Mouse (Mus musculus) cortical plate, adult 2 months (tissue): ENCODE data around the gene Dagla. TPM values are rescaled to one million over a fixed set of nuclear protein-coding genes. Genes with fewer than 3 reads are reported as not detected.

ENCODE experiments used
- H3K27ac ChIP-seq: fragments of 200-500 bp; 2 replicates; pipeline ENCODE4 v1.5.1; 2012; ENCODE audit warnings: low read length, control low read depth, inconsistent platforms; ENCODE audit not compliant: insufficient read depth
- H3K4me1 ChIP-seq: fragments of 200-500 bp; 2 replicates; pipeline ENCODE4 v1.6.1; 2011; ENCODE audit warnings: low read length; ENCODE audit not compliant: control insufficient read depth, insufficient read depth
- H3K4me3 ChIP-seq: fragments of 200-500 bp; 2 replicates; pipeline ENCODE4 v1.5.1; 2011; ENCODE audit warnings: mild to moderate bottlenecking, low read length, control low read depth; ENCODE audit not compliant: insufficient read depth
- CTCF ChIP-seq: fragments of 200-500 bp; IDR thresholded peaks from 2 replicates; pipeline ENCODE4 v1.5.1; 2011; ENCODE audit warnings: mild to moderate bottlenecking, control low read depth, low read length; ENCODE audit not compliant: insufficient read depth; ENCODE audit errors: extremely low read depth
- POLR2A ChIP-seq: fragments of 200-500 bp; IDR thresholded peaks from 2 replicates; pipeline ENCODE4 v1.6.1; 2011; ENCODE audit warnings: mild to moderate bottlenecking, low read length, control low read depth; ENCODE audit not compliant: insufficient read depth; ENCODE audit errors: extremely low read depth
- polyA plus RNA-seq: library from polyadenylated mRNA; depleted of rRNA; stranded (reverse); fragments of >200 nt; gene quantifications from 2 replicates; pipeline ENCODE4 v1.2.3, GENCODE M21; 2012

The Dagla gene
- polyA plus RNA-seq, 1 experiment, result 69.9 TPM

- TF ChIP-seq CTCF (no peak), POLR2A (no peak)
- Histone ChIP-seq H3K4me1 (peaks cover 36% of the 10 kb centered on the region), H3K27ac (no peak overlapping the region), H3K4me3 (no peak overlapping the region)
Measured at GRCm38 (mm10) chr19:10298268-10298667, 6.4 kb downstream of the Dagla start.

GRCm38 (mm10) chr19:10297041-10297503 lies 7.6 kb downstream of the Dagla start:
- Histone ChIP-seq H3K4me1 (peaks cover 33% of the 10 kb centered on the region), H3K27ac (peak overlapping the region; percentile 6), H3K4me3 (no peak overlapping the region)
- TF ChIP-seq POLR2A (no peak), CTCF (no peak)

DNA sequence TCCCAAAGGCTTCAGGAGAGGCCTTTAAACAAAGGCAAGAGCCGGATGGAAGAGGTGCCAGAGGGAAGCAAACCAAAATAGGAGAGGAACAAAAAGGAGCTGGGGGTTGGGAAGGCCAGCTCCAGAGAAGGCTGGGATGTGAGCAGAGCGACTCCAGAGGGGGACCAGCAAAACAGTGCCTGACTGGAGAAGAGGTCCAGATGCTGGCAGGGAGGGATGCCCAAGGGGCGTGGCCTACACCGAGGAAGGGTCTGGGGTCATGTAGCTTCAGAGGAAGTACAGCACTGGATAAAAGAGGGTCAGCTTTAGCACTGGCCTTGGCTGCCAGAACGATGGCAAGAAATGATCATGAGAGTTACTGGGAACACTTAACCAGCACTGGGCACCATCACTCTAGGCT lies 8.4 kb downstream of the Dagla start:
- H3K27ac ChIP-seq, result peak overlapping the region; percentile 87; the same call in 1 of the 2 replicates
- TF ChIP-seq POLR2A (no peak), CTCF (no peak)
- peaks cover 33% of the 10 kb centered on the region for H3K4me1 ChIP-seq
- H3K4me3 ChIP-seq, result no peak overlapping the region

DNA sequence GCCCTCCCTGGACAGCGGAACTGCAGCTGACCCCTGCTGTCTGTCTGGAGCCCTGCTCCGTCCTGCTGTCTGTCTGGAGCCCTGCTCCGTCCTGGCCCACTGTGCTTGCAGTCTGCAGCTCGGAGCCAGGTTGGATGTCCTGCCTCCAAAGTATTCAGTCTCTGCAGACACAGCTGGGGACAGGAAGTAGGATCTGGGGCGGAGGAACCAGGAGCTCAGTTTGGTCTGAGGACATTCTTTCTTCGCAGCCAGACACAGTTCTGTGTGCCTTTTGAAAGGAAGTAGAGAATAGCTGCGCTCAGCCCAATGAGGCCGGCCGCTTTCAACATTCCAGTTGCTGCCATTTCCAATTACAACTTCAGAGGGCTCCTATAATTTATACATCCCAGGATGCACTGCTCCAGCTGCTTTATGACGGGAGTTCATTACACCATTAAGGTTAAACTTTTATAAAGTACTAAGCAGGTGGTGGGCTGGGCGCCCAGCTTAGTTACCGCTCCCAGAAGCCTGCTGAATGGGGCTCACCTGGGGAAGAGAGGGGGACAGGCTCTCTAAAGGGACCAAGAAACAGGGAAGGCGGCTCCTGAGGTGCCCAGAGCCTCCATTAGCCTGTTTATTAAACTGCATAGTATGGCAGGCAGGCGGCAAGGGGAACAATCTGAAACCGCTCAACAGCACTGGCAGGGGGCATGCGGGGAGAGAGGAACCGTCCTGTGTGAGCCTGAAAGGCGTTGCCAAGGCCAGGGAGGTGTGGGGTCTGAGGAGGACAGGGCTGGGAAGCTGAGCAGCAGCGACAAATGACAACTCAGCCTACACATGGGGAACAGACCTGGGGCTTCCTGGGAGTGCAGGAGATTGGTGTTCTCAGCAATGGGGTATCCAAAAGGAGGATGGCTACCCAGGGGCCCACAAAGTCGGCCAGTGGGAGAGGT lies 9.8 kb downstream of the Dagla start:
- Histone ChIP-seq H3K4me1 (peaks cover 40% of the 10 kb centered on the region), H3K27ac (peak overlapping the region; percentile 87), H3K4me3 (no peak overlapping the region)
- TF ChIP-seq CTCF, result no peak
- TF ChIP-seq POLR2A, result no peak

GRCm38 (mm10) chr19:10293987-10294386 lies 10.7 kb downstream of the Dagla start:
- peaks cover 48% of the 10 kb centered on the region for H3K4me1 ChIP-seq
- no peak for TF ChIP-seq POLR2A
- no peak for TF ChIP-seq CTCF
- no peak overlapping the region for H3K4me3 ChIP-seq
- H3K27ac ChIP-seq, result peak overlapping the region; percentile 14

GRCm38 (mm10) chr19:10291896-10292490 lies 12.7 kb downstream of the Dagla start:
- Histone ChIP-seq H3K4me1 (peaks cover 53% of the 10 kb centered on the region), H3K27ac (0 out of 2 replicates have a peak overlapping the region, but pooled peaks have one; percentile 2), H3K4me3 (no peak overlapping the region)
- no peak for TF ChIP-seq POLR2A
- no peak for TF ChIP-seq CTCF

DNA sequence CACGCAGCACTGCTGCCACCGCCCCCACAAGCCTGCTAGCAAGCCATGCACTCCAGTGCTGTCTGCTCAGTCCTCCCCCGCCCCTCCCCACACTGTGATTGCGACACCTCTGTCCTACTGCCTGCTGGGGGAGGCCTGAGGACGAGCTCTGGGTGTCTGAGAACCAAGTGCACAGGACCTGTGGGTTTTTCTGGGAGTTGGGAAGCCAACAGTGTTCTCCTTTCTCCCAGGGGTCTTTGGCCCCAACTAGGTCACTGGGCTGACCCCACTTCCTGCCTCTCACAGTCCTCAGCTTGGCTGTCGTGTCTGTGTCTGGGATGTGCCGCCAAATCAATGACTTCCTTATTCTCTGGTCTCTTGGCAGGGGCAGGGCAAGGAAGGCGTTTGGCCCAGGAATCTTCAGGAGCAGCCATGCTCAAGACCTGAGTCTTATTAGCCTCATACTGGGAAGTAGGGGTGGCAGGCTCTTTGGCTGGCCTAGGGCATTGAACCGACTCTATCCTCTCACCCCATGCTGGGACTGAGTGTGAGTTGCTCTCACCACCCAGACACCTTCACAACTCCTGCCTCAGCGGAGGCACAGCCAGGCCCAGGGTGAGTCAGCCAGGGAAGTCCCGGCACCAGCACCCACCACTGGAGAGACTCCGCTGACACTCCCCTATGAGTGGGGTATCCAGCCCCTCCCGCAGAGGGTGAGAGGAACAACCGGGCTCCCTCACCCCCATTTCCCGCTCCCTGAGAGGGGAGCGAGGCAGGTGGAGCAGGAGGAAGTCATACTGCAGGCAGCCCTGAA lies 14.3 kb downstream of the Dagla start:
- peak overlapping the region; percentile 85 for H3K27ac ChIP-seq
- TF ChIP-seq CTCF (no peak), POLR2A (no peak)
- H3K4me3 ChIP-seq, result no peak overlapping the region
- H3K4me1 ChIP-seq, result peaks cover 50% of the 10 kb centered on the region

DNA sequence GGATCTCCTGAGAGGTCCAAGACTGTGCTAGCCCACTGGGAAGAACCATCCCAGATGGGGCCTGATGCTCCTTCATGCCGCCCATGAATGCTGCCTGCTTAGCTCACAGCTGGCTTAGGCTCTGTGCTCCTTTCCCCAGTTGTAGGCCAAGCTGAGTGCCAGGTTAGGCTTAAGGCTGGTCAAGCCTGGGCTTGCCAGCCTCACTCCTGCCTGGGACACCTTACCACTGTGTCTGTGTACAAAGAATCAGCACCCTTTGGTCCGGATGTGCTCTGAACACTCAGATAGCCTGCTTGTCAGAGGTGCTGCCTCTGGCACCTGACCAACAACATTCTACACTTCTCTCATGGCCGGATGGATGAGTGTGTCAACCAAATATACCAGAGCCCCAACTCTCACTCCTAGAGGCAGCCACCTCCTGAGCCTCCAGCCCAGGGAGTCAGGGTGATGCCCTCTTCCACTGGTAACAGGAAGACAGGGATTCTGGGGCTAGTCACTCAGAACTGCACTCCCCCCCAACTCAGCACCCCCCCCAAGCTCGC lies 15.0 kb downstream of the Dagla start:
- peak overlapping the region; percentile 38 for H3K27ac ChIP-seq
- no peak overlapping the region for H3K4me3 ChIP-seq
- no peak for TF ChIP-seq POLR2A
- TF ChIP-seq CTCF, result no peak
- peaks cover 46% of the 10 kb centered on the region for H3K4me1 ChIP-seq

DNA sequence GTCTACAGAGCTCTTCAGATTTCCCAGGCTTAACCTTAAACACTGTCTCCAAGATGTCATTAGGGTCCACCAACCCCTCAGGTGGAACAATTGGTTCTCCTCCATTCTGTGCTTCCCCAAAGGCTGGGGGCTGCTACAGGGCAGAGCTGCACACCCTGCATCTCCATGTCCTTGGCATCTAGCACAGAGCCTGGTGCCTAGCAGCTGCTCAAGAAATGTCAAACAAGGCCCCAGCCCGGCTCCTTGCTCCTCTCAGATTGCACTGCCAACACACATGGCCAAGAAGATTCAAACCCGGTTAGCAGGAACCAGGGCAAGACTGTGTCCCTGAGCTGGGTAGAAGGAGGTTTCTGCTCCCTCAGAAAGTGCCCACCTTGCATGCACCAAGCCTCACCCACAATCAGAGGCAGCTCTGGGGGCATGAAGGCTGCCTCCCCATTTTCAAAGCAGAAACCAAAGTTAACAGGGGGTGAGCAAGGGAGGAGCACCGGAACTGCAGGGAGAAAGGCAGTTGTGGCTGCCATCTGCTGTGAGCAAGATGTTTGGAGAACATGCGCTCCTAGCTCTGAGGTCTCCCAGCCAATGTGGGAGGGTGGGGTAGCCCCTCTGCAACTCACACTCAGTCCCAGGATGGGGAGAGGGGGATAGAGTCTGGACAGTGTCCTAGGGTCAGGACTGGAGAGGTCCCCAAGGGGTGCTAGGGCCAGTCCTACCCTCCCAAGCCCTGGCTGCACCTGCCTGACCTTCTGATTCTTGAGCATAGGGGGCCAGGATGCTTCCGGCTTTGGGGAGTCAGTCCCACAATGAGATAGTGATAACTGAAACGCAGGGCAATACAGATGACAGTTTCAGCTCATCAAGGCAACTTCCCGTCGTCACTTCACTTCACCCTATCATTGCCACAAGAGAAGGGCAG lies 16.3 kb downstream of the Dagla start:
- peak overlapping the region; percentile 34 for H3K27ac ChIP-seq
- no peak for TF ChIP-seq POLR2A
- TF ChIP-seq CTCF, result no peak

More for the DNA sequence above, 16.3 kb downstream of the Dagla start:
- Histone ChIP-seq H3K4me3 (no peak overlapping the region), H3K4me1 (peaks cover 46% of the 10 kb centered on the region)
